Mouse (Mus musculus): ENCODE measurements around the gene Slc30a1. TPM values are rescaled to one million over a fixed set of nuclear protein-coding genes. Genes with fewer than 3 reads are reported as not detected.

Gene Slc30a1
- polyA plus RNA-seq, 1 experiment, result 11.4 TPM

DNA sequence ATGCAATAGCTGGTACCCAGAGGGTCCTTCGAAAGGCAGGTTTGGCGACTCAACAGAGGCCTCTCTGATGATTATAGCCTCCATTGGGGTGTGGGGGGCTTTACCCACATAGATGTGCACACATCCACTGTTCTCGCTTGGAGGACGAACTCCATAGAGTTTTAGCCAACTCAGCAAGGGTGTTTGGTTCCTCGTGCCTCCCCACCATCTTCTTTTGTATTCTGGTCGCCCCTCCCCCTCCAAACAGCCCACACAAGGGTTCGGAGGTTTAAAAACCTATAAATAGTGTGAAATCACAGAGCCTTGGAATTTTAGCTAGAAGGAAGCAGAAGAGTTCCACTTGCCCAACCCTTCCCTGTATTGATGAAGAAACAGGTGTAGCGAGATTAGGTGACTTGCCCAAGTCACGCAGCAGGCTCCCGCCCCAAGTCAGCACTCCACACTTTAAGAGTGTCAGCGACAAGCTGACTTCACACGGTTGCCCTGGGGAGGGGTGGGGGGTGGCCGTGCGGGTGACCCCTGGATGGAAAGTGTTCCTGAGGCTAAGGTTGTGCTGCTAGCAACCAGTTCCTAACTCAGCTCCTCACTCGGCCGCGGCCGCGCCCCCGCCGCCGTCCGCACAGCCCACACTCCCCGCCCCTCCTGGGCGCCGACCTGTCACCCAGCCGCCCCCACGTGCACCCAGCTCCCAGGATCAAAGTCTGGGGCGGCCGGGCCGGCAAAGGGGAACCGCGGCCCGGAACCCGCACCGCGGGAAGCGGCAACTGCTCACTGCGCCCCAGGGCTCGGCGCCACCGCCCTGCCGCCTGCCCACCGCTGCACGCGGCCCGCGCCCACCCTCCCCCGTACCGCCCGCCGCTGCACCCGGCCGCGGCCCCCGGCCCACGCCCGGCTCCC lies 682 bp upstream of the Slc30a1 start:
- no peak for DNase-seq (ENCODE audit: low read depth)
- TF ChIP-seq POLR2A (IDR thresholded peaks at IDR 0.05; ENCODE audit: borderline replicate concordance, extremely low read depth, insufficient read depth, insufficient read length, poor library complexity, severe bottlenecking) (peak; percentile 71), CTCF (IDR thresholded peaks at IDR 0.05; ENCODE audit: borderline replicate concordance, extremely low read depth, insufficient read depth, insufficient read length) (no peak)

- DNase-seq (ENCODE audit: low read depth), result peak; percentile 67
- peak; percentile 85 for TF ChIP-seq CTCF (IDR thresholded peaks at IDR 0.05; ENCODE audit: borderline replicate concordance, extremely low read depth, insufficient read depth, insufficient read length)
- no peak for TF ChIP-seq POLR2A (IDR thresholded peaks at IDR 0.05; ENCODE audit: borderline replicate concordance, extremely low read depth, insufficient read depth, insufficient read length, poor library complexity, severe bottlenecking)
Observed at GRCm38 (mm10) chr1:191907431-191907810, 854 bp downstream of the Slc30a1 start.

DNA sequence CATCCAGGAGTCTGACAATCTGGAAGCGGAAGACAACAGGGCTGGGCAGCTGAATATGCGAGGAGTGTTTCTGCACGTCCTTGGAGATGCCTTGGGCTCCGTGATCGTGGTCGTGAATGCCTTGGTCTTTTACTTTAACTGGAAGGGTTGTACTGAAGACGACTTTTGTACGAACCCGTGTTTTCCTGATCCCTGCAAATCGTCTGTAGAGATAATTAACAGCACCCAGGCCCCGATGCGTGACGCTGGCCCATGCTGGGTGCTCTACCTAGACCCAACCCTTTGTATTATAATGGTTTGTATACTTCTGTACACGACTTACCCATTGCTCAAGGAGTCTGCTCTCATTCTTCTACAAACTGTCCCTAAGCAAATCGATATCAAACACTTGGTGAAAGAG lies 2.3 kb downstream of the Slc30a1 start:
- DNase-seq (ENCODE audit: low read depth), result no peak
- no peak for TF ChIP-seq POLR2A (IDR thresholded peaks at IDR 0.05; ENCODE audit: borderline replicate concordance, extremely low read depth, insufficient read depth, insufficient read length, poor library complexity, severe bottlenecking)
- no peak for TF ChIP-seq CTCF (IDR thresholded peaks at IDR 0.05; ENCODE audit: borderline replicate concordance, extremely low read depth, insufficient read depth, insufficient read length)

GRCm38 (mm10) chr1:191909316-191909715 lies 2.7 kb downstream of the Slc30a1 start:
- TF ChIP-seq CTCF (IDR thresholded peaks at IDR 0.05; ENCODE audit: borderline replicate concordance, extremely low read depth, insufficient read depth, insufficient read length), result no peak
- no peak for TF ChIP-seq POLR2A (IDR thresholded peaks at IDR 0.05; ENCODE audit: borderline replicate concordance, extremely low read depth, insufficient read depth, insufficient read length, poor library complexity, severe bottlenecking)
- DNase-seq (ENCODE audit: low read depth), result no peak

GRCm38 (mm10) chr1:191910646-191911045 lies 4.1 kb downstream of the Slc30a1 start:
- no peak for DNase-seq (ENCODE audit: low read depth)
- TF ChIP-seq CTCF (IDR thresholded peaks at IDR 0.05; ENCODE audit: borderline replicate concordance, extremely low read depth, insufficient read depth, insufficient read length) (no peak), POLR2A (IDR thresholded peaks at IDR 0.05; ENCODE audit: borderline replicate concordance, extremely low read depth, insufficient read depth, insufficient read length, poor library complexity, severe bottlenecking) (no peak)

DNA sequence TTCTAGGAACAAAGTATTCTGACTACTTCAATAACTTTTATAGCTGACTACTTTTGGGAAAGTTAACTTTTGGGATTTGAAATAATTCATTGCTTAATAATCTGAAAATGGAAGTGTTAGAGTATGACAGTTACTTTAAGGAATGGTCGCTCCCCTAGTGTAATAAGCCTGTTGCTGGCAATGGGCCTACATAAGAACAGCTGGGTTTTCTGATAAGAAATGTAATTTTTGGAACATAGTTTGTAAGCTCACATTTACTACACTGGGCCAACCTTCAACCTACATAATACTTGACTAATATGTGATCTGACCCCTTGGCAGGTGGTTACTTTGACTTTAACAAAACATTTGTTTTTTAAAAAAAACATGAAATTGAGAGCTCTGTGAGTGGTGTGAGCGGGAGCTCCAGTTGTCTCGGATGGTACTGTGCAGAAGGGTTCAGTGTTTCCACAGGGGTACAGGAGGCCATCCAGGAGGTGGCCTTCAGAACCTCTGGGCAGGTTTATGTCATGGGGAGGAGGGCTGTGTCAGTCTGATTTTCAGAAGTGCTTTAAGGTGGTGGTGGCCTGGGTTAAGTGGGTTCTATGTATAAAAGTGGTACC lies 4.6 kb downstream of the Slc30a1 start:
- DNase-seq (ENCODE audit: low read depth), result no peak
- TF ChIP-seq CTCF (IDR thresholded peaks at IDR 0.05; ENCODE audit: borderline replicate concordance, extremely low read depth, insufficient read depth, insufficient read length), result no peak
- TF ChIP-seq POLR2A (IDR thresholded peaks at IDR 0.05; ENCODE audit: borderline replicate concordance, extremely low read depth, insufficient read depth, insufficient read length, poor library complexity, severe bottlenecking), result no peak

DNA sequence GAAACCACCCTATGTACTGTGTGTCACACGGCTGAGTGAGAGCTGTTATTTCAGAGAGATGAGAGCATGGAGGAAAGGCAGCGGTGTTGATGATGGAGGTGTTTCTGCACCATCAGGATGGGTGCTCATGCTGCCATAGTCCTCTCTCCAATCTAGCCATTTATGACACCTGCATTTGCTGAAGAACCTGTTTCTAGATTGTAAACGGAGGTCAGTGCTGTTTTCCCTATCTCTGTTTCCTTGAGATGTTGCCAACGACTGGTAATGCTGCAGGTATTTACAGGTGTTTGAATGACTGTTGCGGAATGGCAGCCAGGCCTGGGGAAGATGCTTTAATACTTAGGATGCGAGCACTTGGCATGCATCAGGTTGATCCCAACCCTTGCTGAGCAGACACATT lies 8.1 kb downstream of the Slc30a1 start:
- no peak for TF ChIP-seq POLR2A (IDR thresholded peaks at IDR 0.05; ENCODE audit: borderline replicate concordance, extremely low read depth, insufficient read depth, insufficient read length, poor library complexity, severe bottlenecking)
- no peak for TF ChIP-seq CTCF (IDR thresholded peaks at IDR 0.05; ENCODE audit: borderline replicate concordance, extremely low read depth, insufficient read depth, insufficient read length)
- DNase-seq (ENCODE audit: low read depth), result no peak

DNA sequence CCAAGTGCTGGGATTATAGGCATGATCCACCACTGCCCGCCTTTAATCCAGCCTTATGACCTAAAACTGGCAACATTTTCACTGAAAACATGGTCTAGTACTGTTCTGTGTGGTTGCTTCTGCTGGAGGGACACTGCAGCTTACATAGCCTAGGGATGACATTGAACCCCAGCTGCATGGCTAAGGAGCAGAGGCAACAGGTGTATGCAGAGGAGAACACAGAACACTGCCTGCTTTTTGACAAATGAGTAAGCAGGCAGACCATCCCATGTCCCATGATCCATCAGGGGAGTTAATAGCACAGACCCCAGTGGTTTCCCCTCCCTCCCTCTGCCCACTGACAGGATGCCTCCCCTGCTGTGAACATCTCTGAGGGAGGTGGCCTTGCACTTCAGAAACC lies 9.0 kb downstream of the Slc30a1 start:
- DNase-seq (ENCODE audit: low read depth), result no peak
- no peak for TF ChIP-seq CTCF (IDR thresholded peaks at IDR 0.05; ENCODE audit: borderline replicate concordance, extremely low read depth, insufficient read depth, insufficient read length)
- TF ChIP-seq POLR2A (IDR thresholded peaks at IDR 0.05; ENCODE audit: borderline replicate concordance, extremely low read depth, insufficient read depth, insufficient read length, poor library complexity, severe bottlenecking), result no peak

- TF ChIP-seq POLR2A (IDR thresholded peaks at IDR 0.05; ENCODE audit: borderline replicate concordance, extremely low read depth, insufficient read depth, insufficient read length, poor library complexity, severe bottlenecking) (no peak), CTCF (IDR thresholded peaks at IDR 0.05; ENCODE audit: borderline replicate concordance, extremely low read depth, insufficient read depth, insufficient read length) (no peak)
- DNase-seq (ENCODE audit: low read depth), result no peak
Observed at GRCm38 (mm10) chr1:191916876-191917275, 10.3 kb downstream of the Slc30a1 start.

DNA sequence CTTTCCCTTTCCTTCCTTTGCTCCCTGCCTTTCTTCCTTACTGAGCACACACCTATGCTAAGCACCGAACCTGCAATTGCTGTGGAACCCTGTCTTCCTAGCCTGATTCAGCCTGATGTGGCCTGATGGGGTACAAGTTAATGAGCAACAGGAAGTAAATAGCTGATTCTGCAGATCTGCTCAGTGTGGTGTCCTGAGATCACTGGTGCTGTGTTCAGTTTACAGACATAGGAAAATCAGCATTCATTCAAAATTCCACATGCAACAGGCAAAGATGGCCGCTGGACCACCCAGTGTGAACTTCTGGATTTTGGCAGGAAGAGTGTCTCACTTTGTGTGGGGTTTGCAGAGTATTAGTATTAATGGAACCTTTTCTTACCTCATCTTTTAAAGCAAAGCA lies 12.8 kb downstream of the Slc30a1 start:
- no peak for DNase-seq (ENCODE audit: low read depth)
- TF ChIP-seq POLR2A (IDR thresholded peaks at IDR 0.05; ENCODE audit: borderline replicate concordance, extremely low read depth, insufficient read depth, insufficient read length, poor library complexity, severe bottlenecking) (no peak), CTCF (IDR thresholded peaks at IDR 0.05; ENCODE audit: borderline replicate concordance, extremely low read depth, insufficient read depth, insufficient read length) (no peak)

GRCm38 (mm10) chr1:191921701-191922100 lies 15.1 kb downstream of the Slc30a1 start:
- no peak for DNase-seq (ENCODE audit: low read depth)
- TF ChIP-seq CTCF (IDR thresholded peaks at IDR 0.05; ENCODE audit: borderline replicate concordance, extremely low read depth, insufficient read depth, insufficient read length) (no peak), POLR2A (IDR thresholded peaks at IDR 0.05; ENCODE audit: borderline replicate concordance, extremely low read depth, insufficient read depth, insufficient read length, poor library complexity, severe bottlenecking) (no peak)

- TF ChIP-seq POLR2A (IDR thresholded peaks at IDR 0.05; ENCODE audit: borderline replicate concordance, extremely low read depth, insufficient read depth, insufficient read length, poor library complexity, severe bottlenecking) (no peak), CTCF (IDR thresholded peaks at IDR 0.05; ENCODE audit: borderline replicate concordance, extremely low read depth, insufficient read depth, insufficient read length) (no peak)
Observed at GRCm38 (mm10) chr1:191925496-191925895, 18.9 kb downstream of the Slc30a1 start.

More at GRCm38 (mm10) chr1:191925496-191925895, 18.9 kb downstream of the Slc30a1 start:
- DNase-seq (ENCODE audit: low read depth), result no peak

Data from brain, embryonic 14.5 days (tissue).